Mouse (Mus musculus) heart, postnatal 10 days (tissue): ENCODE measurements at regions not wholly inside any gene's neighbourhood (a gene's known extent, or its start where the extent isn't known, plus 50 kb on each side); places are given as distances from the start of the nearest gene placed in this dataset.
A peak's percentile ranks its signal among the peaks of the same experiment; 100 is the strongest.

Experiments
- DNase-seq, 2 experiments: peaks; one replicate each; pipeline ENCODE4 v3.0.0; 2021
- intact Hi-C: fragments of 180-260 bp; cut with DNase I; formaldehyde crosslinking; loops from one replicate; pipeline ENCODE4 v1.15.1; 2025

DNA sequence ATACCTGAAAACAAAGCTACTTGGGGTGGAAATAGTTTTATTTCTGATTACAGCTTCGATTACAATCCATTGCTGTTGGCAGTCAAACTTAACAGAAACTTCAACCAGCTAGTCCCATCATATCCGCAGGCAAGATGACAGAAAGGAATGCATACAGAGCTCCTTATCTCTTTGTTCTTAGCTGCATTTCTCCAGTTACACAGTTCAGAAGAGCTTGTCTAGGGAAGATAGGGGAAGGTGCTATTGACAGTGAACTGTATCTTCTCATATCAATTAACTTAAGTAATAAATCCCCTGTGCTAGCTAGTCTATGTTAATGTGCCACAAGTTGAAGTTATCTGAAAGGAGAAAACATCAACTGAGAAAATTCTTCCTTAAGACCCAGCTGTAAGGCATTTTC lies 374.8 kb downstream of the Ptprc start:
- DNase-seq, result no peak
- intact Hi-C loops, result no loop called here

DNA sequence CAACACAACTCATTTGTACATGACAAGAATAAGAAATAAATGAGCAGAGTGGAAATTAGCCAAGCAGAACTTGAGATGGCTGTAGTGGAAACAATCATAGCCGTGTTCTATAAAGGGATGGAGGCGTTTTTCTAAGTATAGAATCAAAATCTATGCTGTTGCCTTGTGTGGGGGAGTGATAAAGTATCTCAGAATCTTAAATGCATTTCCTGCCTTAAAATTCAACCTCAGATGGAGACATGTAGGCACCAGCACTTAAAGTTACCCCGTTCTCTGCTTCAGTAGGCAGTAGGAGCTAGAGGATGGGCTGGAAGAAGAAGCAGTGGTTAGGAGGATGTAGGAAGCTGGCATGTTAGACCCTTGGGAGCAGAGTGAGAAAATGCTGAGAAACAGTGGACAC lies 386.7 kb downstream of the Ptprc start:
- no peak for DNase-seq
- intact Hi-C loops, result loop anchor here (10.0 kb wide), 1 partner anchor 256 kb away; no protein-coding TSS in a partner anchor

DNA sequence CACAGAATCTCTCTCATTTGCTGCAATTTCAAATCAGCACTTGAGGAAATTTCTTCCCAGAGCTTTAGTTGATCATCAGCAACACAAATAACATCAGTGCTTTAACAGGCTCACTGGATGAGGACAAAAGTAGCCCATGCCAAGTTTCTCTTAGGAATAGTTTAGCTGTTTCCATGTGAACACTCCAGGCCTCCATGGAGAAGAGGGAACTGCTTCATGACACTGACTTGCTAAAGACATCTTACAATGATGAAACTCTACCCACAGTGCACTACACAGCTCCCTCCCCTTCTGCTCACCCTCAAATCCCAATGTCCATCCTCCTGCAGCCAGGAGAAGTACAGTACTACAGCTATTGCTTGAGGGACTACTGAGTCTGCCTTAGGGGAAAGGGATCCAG lies 388.9 kb downstream of the Ptprc start:
- intact Hi-C loops, result loop anchor here (10.0 kb wide), 1 partner anchor 258 kb away; no protein-coding TSS in a partner anchor
- DNase-seq, result no peak

DNA sequence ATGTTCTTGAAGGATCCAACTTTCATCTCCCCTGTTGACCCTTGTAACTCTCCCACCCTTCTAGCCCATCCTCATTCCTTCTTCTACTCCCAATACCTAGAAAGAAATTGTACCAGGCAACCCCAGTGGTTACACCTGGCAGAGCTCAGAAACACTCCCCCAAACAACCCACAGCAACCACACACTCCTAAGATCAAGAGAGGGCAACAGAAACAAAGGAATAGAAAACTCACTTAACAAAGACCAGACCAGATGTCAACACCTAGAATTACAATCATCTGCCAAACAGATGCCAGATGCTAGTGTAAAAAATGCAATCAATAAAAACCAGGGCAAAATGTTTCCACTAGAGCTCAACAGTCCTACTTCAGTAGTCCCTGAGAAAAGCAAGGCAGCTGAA lies 400.9 kb downstream of the Ptprc start:
- intact Hi-C loops, result no loop called here
- DNase-seq, result no peak

DNA sequence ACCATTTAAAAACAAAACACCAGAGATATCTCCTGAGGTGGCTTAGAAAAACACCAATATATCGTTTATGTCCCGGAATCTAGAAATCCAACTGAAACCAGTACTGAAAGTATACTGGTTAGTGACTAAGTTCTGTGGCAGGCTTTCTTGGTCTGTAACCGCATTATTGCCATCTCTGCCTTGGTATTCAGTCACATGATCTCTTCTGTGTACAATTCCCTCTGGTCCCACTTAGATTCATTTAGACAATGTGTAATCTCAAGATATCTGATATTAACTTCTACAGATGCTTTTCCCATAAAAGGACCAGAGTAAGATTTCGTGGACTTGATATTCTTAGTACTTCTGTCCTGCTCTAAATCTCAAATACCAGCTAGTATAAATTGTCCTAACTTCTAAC lies 414.7 kb downstream of the Ptprc start:
- intact Hi-C loops, result no loop called here
- no peak for DNase-seq

DNA sequence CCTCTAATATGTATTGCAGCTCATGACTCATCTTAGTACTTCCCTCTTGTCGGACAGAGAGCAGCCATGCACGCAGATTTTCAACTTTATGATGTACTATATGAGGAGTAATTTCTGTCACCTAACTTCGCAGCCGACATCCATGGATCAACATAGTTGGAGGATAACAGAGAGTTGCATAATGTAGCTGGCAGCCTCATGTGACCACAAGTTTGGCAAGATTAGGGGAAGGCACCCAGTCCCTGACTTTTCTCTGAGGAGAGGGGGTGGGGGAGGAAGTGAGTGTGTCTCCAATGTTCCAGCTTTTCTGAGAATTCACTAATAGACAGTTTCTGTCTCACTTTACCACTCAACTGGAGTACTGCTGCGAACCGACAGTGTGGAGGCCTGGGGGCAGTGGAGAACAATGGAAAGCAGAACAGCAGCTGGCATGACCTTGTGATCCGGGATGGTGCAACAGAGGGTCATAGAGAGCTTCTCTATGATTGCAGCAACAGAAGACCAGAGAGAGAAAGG lies 424.0 kb downstream of the Ptprc start:
- intact Hi-C loops, result no loop called here
- no peak for DNase-seq

DNA sequence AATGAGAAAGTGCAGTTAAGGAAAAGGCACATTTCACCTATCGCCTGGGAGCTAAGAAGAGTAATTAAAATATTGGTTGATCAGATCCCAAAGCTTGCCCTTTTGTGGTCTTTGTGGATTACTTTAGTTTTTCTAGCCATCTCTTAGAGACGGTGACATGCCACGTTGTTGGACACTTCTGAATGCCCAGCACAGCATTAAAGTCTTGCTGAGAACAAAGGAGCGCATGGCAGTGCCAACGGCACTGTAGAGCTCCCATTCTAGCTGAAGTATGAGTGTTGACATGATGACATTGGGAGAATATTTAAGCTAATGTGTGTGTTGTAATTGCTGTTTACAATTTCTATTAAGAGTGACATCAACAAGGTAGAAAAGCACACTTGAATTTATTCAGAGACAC lies 424.6 kb downstream of the Ptprc start:
- intact Hi-C loops, result no loop called here
- DNase-seq, result no peak

DNA sequence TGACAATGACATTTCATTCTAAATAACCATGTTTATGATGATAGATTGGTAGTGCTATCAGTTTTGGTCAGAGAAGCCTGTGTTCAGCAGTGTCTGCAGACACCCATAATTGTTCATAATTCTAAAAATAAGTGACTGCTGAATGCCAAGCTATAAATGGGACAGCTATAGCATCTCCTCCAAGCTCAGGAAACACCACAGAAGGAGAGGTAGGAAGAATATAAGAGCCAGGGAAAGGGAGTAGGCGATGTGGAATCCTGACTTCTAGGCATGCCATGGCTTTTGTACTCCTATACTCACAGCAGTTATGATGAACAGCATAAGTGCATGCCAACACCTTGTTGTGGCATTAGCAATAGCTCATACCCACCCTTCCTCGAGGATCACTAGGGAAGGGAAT lies 429.4 kb downstream of the Ptprc start:
- no peak for DNase-seq
- intact Hi-C loops, result loop anchor here (10.0 kb wide), 1 partner anchor 411 kb away; no protein-coding TSS in a partner anchor

DNA sequence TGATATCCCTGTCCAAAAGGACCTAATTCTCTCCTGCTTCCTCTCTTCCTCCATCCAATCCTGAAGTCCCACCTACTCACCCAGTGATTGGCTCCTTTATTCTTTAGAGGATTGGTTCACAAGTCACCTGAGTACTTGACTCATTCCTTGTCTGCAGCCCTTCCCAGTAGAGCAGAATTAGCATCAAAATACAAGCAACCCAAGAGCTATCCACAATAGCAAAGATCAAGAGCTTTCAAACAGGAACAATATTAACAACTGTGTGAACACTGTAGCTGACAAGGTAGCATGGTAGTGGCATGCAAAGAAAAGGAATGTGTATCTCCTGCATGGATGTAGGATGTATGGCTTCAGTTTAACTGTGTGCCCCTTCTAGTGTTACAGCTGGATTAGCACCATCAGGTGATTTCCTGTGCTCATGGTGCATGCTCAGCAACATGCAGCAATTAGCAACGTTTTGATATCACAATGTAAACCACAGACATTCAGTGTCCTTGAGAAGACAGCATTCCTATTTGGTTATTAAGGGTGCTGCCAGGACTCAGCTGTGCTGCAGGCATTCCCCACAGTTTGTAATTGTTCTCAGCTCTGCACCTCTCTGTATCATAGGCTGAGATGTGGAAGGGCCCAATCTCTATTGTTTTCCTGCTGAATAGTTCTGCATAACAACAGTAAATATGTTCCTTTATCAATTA lies 437.2 kb downstream of the Ptprc start:
- intact Hi-C loops, result no loop called here
- no peak for DNase-seq

DNA sequence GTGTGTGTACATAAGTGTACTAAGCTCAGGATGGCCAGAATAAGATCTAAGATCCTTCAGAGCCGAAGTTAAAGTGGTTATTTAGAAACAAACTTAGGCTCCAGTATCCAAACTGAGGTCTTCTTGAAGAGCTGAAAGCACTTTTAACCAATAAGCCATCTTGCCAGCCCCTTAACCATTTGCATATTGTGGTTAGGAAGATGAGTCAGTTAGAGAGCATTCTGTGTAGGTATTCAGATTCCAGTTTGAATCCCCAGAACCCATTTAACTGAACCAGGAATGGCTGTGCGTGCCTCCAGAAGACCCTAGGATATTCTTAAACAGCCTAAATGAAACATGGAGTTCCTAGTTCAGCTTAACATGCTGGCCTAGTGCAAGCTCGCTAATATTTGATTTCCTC lies 471.6 kb downstream of the Ptprc start:
- no peak for DNase-seq
- intact Hi-C loops, result no loop called here

DNA sequence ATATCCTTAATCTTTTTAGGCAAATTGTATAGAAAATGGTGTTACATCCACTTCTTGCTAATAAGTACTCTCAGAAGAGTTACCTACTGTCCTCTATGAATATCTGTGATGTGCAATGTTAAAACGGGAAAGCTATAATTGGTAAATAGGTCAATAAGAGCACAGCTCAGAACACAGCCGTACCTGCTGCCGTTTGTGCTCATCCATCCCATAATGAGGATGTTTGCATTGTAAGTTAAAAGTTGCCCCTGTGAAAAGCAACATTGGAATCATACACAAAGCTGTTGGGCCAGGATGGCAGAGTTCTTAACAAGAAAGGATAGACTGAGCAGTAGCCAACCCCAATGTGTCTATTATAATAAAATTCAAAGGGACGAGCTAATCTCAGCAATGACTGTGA lies 476.6 kb downstream of the Ptprc start:
- no peak for DNase-seq

DNA sequence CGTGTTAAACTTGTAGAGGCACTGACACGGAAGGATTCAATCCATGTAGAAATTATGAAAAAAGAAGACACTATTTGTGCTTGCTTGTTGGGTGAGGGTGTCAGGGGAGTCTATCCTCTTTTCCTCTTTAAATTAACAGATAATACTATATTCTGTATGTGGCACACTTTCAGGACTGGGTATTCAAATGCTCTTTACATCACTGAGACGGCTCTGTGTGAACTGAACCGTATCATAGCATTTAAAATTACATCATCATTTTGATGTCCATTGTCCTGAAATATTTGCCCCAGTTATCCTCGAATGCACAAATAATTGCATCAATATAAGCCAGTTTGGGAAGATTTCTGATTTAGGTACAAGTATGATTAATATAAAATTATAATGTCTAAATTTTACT lies 478.2 kb downstream of the Ptprc start:
- intact Hi-C loops, result no loop called here
- DNase-seq, result no peak

More for the DNA sequence above, 476.6 kb downstream of the Ptprc start:
- intact Hi-C loops, result no loop called here

DNA sequence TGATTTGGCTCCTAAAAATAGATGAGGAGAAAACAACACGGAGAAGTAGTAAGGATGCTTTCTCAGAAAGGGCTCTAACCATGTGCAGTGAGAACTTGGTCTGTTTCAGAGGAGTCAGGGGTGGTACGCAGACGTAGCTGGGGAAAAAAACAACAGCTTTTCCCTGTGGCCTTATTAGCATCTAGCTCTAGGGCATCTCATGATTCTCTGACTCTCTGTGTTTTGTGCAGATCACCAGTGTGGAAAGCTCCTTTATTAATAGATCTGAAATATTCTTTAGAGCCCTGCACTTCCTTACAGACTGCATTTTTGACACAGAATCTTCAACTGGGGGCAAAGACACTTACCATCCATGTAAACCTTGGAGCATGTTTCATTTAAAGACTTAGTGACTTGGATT lies 478.7 kb downstream of the Ptprc start:
- DNase-seq, result no peak

DNA sequence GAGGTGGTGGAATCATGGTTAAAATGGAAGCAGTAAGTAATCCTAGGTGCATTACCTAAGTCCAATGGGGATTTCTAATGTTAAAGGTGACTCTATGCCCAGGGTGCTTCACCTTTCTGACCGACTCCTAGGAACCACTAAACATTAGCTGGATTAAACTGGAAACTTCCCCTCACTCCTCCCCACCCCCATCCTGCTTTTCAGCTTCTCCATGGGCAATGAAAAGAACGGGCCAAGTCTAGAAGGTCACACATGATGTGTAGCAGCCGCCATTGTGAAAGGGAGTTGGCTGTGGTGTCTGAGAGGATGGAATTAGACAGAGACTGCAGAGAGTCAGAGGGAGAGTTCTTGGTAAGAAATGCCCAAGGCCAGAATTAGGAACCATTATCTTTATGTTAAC lies 479.8 kb downstream of the Ptprc start:
- DNase-seq, result no peak
- intact Hi-C loops, result no loop called here

More for the DNA sequence above, 478.7 kb downstream of the Ptprc start:
- intact Hi-C loops, result no loop called here

DNA sequence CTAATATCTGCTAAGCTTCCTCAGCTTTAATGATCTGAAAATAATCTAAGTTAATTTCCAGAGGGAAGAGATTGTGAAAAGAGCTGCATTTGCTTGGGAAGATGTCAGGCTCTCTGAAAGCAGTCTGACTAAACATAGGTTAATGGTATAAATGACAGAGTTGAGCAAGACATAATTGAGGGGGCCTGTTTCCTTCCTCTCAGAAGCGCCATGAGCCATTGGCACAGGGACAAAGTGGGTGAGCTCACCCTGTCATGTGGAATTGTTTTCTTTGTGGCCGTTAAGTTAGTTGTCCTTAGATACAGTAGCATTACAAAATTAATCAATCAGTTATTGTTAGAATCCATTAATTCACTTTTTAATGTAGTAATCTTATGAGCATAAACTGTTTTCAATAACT lies 483.0 kb downstream of the Ptprc start:
- no peak for DNase-seq
- intact Hi-C loops, result no loop called here

DNA sequence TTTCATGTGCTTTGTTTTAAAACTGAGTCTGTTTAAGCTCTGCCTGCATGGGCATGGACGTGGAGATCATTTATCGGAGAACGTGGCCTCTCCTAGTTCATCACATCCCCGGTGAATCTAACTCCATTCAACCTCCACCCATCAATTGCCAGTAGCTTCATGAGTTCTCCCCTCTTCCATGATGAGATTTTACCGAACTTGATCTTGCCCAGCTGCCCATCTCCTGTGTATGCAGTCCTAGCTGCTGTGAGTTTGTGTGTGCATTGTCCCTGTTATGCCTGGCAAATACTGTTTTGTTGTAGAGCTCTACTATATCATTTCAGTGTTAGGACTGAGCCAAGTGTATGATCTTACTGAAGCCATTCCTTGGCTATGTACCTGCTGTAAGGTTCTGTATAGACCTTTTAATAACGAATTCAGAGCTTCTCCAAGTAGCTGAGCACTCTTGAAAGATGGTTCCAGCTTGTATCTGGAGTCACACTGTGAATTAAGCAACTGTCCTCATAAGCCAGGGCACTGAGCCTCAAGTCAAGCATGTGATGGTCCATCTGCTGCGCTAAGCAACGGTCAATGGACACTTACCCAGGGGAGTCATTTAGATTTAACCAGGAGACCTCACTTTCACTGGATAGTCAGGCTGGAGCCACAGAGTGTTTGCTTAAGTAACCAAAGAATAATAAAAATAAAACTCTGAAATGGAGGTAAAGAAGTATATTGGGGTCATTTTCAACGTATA lies 484.5 kb downstream of the Ptprc start:
- intact Hi-C loops, result no loop called here
- no peak for DNase-seq

DNA sequence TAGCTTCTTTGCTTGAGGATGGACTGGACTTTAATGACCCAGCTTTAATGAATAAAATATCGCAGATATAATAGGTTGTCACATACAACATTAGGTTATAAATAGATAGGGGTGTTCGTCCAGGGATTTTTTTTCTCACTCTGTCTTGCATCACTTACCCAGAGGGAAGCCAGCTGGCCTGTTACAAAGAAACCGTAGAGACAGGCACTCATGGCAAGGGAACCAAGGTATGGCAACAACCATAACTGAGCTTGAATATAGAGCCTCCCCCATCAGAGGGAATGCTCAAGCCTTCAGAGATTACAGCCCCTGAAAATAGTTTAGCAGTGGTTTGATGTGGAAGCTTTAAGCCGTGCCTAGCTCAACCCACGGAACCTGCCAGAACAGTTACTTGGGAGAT lies 504.9 kb downstream of the Ptprc start:
- intact Hi-C loops, result no loop called here
- peak; percentile 48 to 52 for DNase-seq

DNA sequence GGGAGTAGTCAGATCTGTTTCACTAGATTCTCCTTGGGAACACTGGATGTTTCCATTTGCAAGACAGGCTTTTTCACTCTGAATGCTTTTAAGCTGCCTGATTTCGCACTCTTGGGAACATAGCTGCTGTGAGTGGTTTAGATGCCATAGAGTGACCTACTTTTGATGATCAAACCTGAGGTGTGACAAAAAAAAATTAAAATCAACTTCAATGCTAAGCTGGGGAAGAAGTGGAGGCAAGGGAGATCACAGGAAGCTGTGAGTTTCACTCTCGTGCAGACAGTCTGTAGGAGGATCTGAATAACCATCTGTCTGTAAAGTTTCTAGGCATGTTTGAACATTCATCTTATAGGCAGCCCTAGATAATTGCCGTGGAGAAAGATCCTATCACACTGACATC lies 505.7 kb downstream of the Ptprc start:
- no peak for DNase-seq
- intact Hi-C loops, result no loop called here

DNA sequence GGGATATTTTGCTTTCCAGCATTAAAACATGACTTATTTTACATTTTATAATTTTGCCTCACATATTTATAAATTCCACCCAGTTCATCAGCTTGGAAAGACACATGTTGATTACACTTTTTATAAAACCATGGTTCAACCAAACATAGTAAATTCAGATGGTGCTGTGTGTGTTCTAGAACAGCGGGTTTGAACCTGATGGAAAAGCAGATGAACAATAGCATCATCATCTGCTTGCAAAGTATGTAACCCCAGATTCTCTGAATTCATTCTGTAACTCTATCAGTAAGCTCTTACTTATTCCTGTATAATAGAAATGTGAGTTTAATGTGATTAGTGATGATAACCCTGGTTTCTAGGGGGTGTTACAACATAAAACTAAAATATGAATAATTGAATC lies 517.4 kb downstream of the Ptprc start:
- intact Hi-C loops, result loop anchor here (10.0 kb wide), 1 partner anchor 323 kb away; no protein-coding TSS in a partner anchor
- no peak for DNase-seq

DNA sequence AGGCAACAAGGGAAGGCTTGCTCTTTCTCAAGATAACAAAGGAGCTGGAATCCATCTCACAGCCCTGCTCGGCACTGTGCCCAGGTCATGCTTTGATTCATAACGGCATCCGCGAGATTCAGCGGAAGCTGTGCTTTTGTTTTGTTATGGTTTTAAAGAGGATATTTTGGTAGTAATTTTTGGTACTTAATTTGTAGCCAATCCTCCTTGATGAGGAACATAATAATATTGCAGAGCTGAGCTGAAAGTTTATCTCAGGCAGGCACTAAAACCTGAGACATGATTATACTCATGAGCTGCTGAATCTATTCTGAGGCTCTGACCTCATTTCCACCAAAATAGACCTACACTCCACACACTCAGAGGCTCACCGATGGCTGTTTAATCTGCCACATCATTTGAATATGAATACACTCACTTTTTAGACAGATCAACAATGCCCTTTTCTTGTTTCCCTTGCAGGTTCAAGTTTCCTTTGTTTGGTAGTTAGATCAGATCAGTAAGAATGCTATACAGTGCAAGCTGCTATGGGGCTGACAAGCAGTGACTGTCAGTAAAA lies 518.5 kb downstream of the Ptprc start:
- intact Hi-C loops, result loop anchor here (2.0 to 10.0 kb wide), 2 partner anchors 244 to 322 kb away; no protein-coding TSS in a partner anchor
- peak; percentile 87 to 88 for DNase-seq

DNA sequence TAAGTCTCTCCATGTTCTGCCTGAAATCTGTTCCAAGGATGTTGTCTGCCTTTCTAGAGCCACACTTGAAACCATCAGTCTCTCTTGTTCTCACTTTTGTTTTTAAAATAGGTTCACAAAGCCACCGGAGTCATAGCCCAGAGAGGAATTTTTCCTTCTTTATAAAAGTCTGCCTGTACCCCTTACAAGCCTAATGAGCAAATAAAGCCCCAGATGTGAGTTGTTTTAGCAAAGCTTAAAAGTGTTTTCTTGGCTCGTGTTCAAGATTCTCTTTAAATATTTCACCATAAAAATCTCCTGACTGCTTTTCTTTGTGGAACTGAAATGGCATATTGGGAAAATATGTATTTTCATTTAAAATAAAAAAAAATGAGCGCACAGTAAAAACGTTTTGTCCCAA lies 521.3 kb downstream of the Ptprc start:
- intact Hi-C loops, result loop anchor here (2.0 to 10.0 kb wide), 3 partner anchors 61 to 388 kb away; no protein-coding TSS in a partner anchor
- no peak for DNase-seq
